Mouse (Mus musculus): ENCODE results near the gene Arl4d.

Gene Arl4d

GRCm38 (mm10) chr11:101677655-101678054 is 12.3 kb downstream of the Arl4d start:
- DNase-seq (ENCODE audit: low spot score) = no peak

- DNase-seq (ENCODE audit: low spot score) = no peak
Measured at GRCm38 (mm10) chr11:101678770-101679169, 13.4 kb downstream of the Arl4d start.

GRCm38 (mm10) chr11:101679907-101680306 is 14.6 kb downstream of the Arl4d start:
- DNase-seq (ENCODE audit: low spot score) = no peak

GRCm38 (mm10) chr11:101680634-101681325 is 15.4 kb downstream of the Arl4d start:
- DNase-seq (ENCODE audit: low spot score) = no peak

- DNase-seq (ENCODE audit: low spot score) = no peak
Measured at GRCm38 (mm10) chr11:101681968-101682367, 16.6 kb downstream of the Arl4d start.

- no peak for DNase-seq (ENCODE audit: low spot score)
Measured at GRCm38 (mm10) chr11:101682410-101682960, 17.1 kb downstream of the Arl4d start.

- DNase-seq (ENCODE audit: low spot score) = peak; percentile 61
Measured at GRCm38 (mm10) chr11:101687351-101688301, 22.3 kb downstream of the Arl4d start.

GRCm38 (mm10) chr11:101689701-101690113 is 24.4 kb downstream of the Arl4d start:
- DNase-seq (ENCODE audit: low spot score) = no peak

GRCm38 (mm10) chr11:101690326-101690725 is 25.0 kb downstream of the Arl4d start:
- DNase-seq (ENCODE audit: low spot score) = no peak

- DNase-seq (ENCODE audit: low spot score) = peak; percentile 15
Measured at GRCm38 (mm10) chr11:101695906-101696661, 30.7 kb downstream of the Arl4d start.

GRCm38 (mm10) chr11:101697156-101697861 is 32.0 kb downstream of the Arl4d start:
- DNase-seq (ENCODE audit: low spot score) = no peak

GRCm38 (mm10) chr11:101698114-101698513 is 32.8 kb downstream of the Arl4d start:
- no peak for DNase-seq (ENCODE audit: low spot score)

- DNase-seq (ENCODE audit: low spot score) = no peak
Measured at GRCm38 (mm10) chr11:101699556-101699955, 34.2 kb downstream of the Arl4d start.

GRCm38 (mm10) chr11:101699991-101700390 is 34.6 kb downstream of the Arl4d start:
- DNase-seq (ENCODE audit: low spot score) = no peak

- DNase-seq (ENCODE audit: low spot score) = peak; percentile 29
Measured at GRCm38 (mm10) chr11:101700446-101700845, 35.1 kb downstream of the Arl4d start.

GRCm38 (mm10) chr11:101704081-101704480 is 38.7 kb downstream of the Arl4d start:
- no peak for DNase-seq (ENCODE audit: low spot score)

- no peak for DNase-seq (ENCODE audit: low spot score)
Measured at GRCm38 (mm10) chr11:101706764-101707448, 41.6 kb downstream of the Arl4d start.

GRCm38 (mm10) chr11:101708482-101708881 is 43.1 kb downstream of the Arl4d start:
- no peak for DNase-seq (ENCODE audit: low spot score)

- no peak for DNase-seq (ENCODE audit: low spot score)
Measured at GRCm38 (mm10) chr11:101712811-101713210, 47.5 kb downstream of the Arl4d start.

- no peak for DNase-seq (ENCODE audit: low spot score)
Measured at GRCm38 (mm10) chr11:101714012-101714411, 48.7 kb downstream of the Arl4d start.

Data from ovary, postnatal 36 days (tissue).